Mouse (Mus musculus): Measurements from ENCODE around the gene Plekhg4.

The Plekhg4 gene

GRCm38 (mm10) chr8:105404496-105404895, 31.4 kb downstream of the Plekhg4 start:
- in situ Hi-C loops (cut with MboI), result no loop called here

- in situ Hi-C loops (cut with MboI), result no loop called here
These were observed 33.3 kb downstream of the Plekhg4 start for GRCm38 (mm10) chr8:105406416-105406815.

- in situ Hi-C loops (cut with MboI), result no loop called here
These were observed 35.3 kb downstream of the Plekhg4 start for GRCm38 (mm10) chr8:105408331-105408730.

GRCm38 (mm10) chr8:105409947-105410346, 36.9 kb downstream of the Plekhg4 start:
- in situ Hi-C loops (cut with MboI), result no loop called here

GRCm38 (mm10) chr8:105413391-105413790, 40.3 kb downstream of the Plekhg4 start, which contains the start of the genes Kctd19 and Lrrc36:
Gene Kctd19 (minus strand): TSS chr8:105413502.
Gene Lrrc36 (plus strand): TSS chr8:105413571.
- in situ Hi-C loops (cut with MboI), result no loop called here

- in situ Hi-C loops (cut with MboI), result no loop called here
These were observed 45.9 kb downstream of the Plekhg4 start for GRCm38 (mm10) chr8:105418992-105419391.

- in situ Hi-C loops (cut with MboI), result no loop called here
These were observed 46.7 kb downstream of the Plekhg4 start for GRCm38 (mm10) chr8:105419800-105420199.

- in situ Hi-C loops (cut with MboI), result no loop called here
These were observed 48.9 kb downstream of the Plekhg4 start for GRCm38 (mm10) chr8:105422006-105422405.

- in situ Hi-C loops (cut with MboI), result no loop called here
These were observed 53.8 kb downstream of the Plekhg4 start for GRCm38 (mm10) chr8:105426878-105427277.

GRCm38 (mm10) chr8:105431743-105432515, 58.9 kb downstream of the Plekhg4 start:
- in situ Hi-C loops (cut with MboI), result no loop called here
